Mouse (Mus musculus): ENCODE results near the gene Olfr777.
"Not testable (repeated sequence)": the region's sequence is repeated elsewhere in the genome, so short reads cannot be mapped to it uniquely, and the experiment has no call there.

Gene Olfr777

GRCm38 (mm10) chr10:129271081-129271535, at the start of gene Olfr777:
TSS of gene Olfr777 (minus strand) at chr10:129271485.
- DNase-seq (ENCODE audit: low read depth, low spot score): no peak

DNA sequence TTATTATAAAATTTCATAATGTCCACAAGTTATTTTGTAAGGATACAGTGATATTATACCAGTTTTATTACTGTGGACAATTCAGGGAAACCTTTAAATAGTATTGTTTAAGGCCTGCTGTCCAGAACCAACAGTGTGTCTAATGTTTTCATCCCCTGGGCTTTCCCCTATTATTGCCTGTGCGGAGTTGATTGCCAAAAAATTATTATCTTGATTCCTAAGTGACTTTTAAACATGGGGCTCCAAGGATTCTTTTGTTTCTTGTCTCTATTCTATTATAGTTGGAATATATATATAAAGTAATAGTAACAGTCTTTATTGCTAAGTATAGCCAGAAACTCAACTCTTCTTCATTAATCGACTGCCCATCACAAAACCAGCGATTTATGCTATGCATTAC, 46.5 kb upstream of the Olfr777 start, which contains the start of gene Olfr780:
TSS of gene Olfr780 (plus strand) at position 301 of the 400 bp plus-strand sequence.
- no peak for DNase-seq (ENCODE audit: low read depth, low spot score)

GRCm38 (mm10) chr10:129313521-129313920, 42.2 kb upstream of the Olfr777 start:
- DNase-seq (ENCODE audit: low read depth, low spot score): not testable (repeated sequence)

DNA sequence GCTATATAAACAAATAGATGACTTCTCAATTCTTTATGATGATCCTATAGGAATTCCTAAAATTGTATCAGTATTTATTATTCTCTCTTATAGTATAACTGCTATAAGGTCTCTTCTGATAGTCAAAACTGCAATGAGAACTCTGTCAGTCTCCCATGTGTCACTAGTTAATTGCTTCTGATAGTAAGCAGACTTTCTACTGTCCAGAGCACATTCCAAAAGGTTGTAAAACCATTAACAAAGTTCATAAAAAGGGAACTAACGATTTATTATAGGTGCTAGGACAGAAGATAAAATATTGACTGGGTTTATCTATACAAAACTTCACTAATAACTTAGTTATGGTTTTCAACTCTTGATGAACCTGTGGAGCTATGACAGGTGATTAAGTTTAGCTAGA, 41.7 kb upstream of the Olfr777 start:
- not testable (repeated sequence) for DNase-seq (ENCODE audit: low read depth, low spot score)

DNA sequence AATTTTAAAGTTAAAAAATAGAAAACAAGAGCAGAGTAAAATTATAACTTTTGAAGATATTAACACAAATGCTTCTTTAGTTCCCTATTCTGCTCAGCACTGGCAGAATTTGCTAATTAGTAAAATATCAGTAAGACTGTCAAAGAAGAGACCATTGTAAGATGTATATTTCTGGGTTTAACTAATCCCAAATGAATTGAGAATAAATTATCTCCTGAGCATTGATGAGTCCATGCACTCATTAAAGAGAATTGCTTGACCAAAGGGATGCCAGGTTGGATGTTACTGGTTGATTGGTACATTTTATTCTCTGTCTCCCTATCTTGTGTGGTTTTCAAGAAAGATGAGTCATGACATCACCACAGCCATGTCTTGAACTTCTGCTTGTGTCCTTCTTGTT, 12.5 kb downstream of the Olfr777 start, which contains the start of gene Olfr776:
TSS of gene Olfr776 (plus strand) at position 301 of the 400 bp plus-strand sequence.
- DNase-seq (ENCODE audit: low read depth, low spot score): no peak

DNA sequence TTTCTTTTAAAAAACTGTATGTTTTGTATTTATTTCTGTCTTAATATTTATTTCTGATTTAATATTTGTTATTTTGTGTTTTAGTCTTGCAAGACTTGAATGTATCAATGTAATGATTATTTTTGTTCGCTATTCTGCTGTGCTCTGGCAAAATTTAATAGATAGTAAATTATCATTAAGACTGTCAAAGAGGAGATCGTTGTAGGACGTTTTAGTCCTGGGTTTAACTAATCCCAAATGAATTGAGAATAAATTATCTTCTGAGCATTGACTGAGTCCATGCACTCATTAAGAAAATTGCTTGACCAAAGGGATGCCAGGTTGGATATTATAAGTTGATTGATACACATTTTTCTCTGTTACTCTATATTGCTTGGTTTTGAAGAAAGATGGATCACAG, 23.2 kb downstream of the Olfr777 start, which contains the start of gene Olfr775:
TSS of gene Olfr775 (plus strand) at position 301 of the 400 bp plus-strand sequence.
- no peak for DNase-seq (ENCODE audit: low read depth, low spot score)

DNA sequence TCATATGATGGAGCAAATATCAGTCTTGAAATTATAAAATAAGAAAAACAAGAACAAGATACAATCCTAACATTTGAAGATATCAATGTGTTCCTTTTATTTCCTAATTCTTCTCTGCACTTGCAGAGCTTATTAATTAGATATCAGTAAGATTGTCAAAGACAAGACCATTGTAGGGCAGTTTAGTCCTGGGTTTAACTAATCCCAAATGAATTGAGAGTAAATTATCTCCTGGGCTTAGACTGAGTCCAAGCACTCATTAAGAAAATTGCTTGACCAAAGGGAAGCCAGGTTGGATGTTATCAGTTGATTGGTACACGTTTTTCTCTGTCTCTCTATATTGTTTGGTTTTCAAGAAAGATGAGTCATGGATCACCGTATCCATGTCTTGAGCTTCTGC, 35.4 kb downstream of the Olfr777 start, which contains the start of gene Olfr774:
TSS of gene Olfr774 (plus strand) at position 301 of the 400 bp plus-strand sequence.
- no peak for DNase-seq (ENCODE audit: low read depth, low spot score)

- DNase-seq (ENCODE audit: low read depth, low spot score): no peak
Measured at GRCm38 (mm10) chr10:129230737-129231136, 40.5 kb downstream of the Olfr777 start.
